Mouse (Mus musculus) right cerebral cortex, adult 18-20 months (tissue): ENCODE data around the gene BC029722.
A peak's percentile ranks its signal among the peaks of the same experiment; 100 is the strongest.

Experiments used
- DNase-seq: peaks from one replicate; pipeline ENCODE4 v3.0.0; 2022; ENCODE audit warnings: mixed read lengths

BC029722 gene

DNA sequence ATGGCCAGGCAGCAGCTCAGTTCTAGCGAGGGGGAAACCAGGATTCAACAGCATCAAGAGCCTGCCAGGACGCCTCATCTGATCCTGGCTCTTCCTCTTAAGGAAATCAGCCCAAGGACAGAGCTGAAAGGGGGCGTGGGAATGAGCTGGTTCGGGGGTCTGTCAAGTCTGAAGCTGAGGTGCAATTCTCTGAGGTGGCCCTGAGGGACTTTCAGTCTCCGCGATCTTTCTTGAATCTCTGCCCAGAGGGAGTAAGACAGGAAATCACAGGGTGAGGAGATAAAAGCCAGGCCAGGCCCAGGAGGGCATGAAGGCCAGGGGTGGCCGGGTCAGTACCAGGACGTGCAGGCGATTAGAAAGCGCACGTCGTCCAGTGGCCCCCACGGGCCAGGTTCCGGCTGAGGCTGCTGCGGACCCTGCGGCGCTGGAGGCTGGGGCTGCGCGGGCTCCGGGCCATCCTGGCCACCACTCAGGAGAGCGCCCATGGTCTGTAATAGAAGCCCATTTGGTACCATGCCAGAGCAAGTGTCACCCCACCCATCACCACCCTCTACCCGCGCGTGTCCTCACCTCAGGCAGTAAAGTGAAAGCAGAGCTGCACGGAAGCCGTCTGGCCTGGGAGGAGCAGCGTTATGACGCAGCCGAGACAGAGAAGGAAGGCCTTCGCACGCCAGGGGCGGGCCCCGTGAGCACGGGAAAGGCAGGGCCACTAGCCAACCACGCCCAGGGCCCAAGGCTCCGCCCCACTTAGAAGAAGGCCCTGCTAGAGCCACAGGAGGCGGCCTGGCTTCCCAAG is 432 bp downstream of the BC029722 start:
- DNase-seq = peak; percentile 96

DNA sequence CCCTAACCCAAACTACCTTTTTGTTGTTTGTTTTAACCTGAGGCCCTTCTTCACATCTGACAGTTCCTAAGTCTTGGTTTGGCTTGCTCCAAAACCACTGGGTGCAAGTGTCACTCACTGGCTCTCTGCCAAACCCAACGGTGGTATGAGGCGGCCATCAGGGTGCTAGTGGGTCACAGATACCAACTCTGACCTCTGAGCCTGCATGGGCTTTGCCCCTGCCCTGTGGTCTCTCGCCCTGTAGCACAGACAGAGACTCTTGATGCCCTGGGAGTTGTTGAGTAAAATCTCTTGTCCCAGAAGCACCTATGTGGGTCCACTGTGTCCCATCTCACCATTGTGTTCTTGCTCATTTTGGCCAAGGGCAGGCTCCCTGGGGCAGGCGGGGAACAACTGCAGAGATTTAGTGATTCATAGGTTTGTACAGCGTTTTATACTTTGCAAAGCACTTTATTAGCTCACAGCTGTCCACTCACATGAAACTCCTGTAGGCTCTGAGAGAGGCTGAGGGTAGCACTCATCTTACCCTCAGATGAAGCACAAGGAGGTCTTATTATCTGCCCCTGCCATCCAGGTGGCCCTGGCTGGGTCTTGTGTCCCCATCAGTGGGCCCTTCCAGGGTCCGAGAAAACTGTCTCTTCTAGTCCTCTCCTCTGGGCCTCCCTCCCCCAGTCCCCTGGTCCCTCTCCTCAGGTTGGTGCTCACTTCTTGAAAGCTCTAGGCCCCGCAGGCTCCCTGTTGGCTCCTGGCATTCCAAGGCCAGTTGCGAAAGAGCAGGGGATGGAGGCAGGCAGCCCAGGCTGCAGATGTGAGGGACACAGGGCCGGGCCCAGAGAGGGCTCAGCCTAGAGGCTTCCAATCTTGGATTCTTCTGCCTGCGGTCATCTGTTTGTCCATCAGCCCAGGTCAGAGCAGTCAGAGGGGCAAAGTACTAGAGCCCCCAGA is 1.7 kb downstream of the BC029722 start:
- DNase-seq = no peak

DNA sequence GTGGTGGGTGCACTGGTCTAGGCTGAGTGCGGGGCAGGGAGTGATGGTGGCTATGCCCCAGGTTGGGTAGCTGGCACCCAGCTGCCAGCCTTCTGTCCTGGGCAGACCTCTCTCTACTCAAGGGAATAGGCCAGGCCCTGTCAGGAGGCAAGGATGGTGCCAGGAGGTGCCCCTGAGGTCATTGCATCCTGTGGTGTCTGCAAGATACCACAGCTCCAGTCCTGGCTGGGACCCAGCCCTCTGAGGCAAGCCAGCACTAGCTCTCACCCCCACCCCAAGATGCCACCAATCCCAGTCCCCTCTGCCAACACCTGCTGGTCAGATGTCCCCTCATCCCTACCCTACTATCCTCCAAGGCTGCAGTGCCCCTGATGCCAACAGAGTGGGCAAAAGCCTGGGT is 3.0 kb downstream of the BC029722 start:
- DNase-seq = no peak

DNA sequence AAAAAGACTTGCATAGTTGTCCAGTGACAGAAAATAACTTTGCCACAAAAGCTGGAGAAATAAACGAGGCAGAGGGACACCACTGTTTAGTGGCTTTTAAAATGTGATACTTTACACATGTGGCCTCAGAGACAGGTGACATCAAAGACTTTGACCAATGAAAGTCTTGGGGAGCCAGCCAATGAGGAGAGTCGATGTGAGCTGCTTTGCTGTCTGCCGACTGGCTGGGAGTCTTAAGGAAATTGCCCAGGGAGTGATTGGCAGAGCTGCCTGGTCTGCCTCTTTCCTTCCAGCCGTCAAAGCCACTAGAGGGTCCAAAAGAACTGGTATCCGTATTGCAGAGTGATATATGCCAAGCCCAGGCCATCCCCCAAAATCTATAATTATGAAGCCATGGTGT is 4.4 kb downstream of the BC029722 start:
- no peak for DNase-seq

DNA sequence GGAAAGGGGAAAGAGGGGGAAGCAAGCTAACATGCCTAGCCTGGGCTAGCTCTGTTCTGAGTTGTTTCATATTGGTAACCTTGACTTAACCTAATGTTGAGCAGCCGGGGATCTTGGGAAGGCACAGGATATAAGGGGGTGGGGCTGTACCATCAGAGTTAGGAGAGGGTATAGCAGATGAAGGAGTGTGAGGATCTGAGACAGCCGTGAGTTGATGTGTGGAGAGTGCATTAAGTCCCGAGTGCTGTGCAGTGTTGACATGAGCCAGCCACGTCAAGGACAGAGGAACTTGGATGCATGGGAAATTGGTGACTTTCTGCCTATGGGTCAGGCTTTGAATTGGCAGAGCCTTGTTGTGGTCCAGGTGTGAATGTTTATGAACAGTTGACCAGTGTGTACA is 6.6 kb downstream of the BC029722 start:
- DNase-seq = no peak

DNA sequence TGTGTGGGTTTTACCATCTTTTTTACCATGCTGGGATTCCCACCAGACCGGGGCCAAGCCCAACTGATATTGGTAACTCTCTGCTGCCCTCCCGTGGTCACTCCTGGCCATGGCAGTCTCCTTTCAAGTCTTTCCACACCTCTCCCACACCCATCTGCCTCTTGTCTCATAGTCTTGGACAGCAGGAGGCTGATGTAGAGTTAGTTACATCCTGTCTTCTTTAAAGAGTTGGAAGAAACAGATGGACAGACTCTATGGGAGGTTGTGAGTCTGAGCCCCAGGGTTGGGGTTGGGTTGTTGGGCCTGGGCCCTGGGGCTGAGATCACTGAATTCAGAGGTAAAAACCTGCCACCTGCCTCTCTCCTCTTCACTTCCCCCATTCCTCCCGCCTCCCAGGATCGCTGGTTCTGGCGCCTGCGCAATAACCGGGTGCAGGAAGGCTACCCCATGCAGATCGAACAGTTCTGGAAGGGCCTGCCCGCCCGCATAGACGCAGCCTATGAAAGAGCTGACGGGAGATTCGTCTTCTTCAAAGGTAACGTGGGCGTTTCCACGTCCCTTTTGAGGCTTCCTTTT is 7.3 kb downstream of the BC029722 start:
- DNase-seq = peak; percentile 90

DNA sequence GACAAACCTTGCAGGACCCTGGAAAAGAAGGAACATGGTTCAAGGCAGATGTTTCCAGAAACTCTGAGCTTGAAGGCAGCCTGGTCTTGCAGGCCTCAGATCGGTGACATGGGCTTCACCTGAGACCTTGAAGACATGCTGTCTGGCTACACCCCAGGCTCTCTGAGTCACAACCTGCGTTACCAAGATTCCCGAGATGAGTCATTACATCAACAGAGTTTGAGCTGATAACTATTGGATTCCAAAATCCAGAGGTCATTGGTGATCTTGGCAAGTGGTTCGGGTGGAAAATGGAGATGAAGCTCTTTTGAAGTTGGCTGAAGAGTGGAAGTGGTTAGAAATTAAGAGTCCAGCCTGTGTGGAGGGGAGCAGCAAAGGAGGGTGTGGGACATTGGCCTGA is 9.6 kb downstream of the BC029722 start:
- no peak for DNase-seq

DNA sequence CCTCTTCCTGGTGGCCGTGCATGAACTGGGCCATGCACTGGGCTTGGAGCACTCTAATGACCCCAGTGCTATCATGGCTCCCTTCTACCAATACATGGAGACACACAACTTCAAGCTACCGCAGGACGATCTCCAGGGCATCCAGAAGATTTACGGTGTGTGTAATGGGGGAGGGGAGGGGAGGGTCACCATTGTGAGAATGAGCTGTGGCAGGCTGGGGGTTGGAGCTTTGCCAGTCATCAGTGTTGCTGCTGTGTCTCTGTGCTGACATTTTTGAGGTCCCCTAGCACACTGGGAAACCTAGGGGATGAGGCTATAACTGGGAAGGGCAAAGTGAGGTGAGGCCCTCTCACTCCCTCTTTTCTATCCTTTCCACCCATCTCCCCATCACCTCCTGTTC is 11.8 kb downstream of the BC029722 start:
- no peak for DNase-seq

DNA sequence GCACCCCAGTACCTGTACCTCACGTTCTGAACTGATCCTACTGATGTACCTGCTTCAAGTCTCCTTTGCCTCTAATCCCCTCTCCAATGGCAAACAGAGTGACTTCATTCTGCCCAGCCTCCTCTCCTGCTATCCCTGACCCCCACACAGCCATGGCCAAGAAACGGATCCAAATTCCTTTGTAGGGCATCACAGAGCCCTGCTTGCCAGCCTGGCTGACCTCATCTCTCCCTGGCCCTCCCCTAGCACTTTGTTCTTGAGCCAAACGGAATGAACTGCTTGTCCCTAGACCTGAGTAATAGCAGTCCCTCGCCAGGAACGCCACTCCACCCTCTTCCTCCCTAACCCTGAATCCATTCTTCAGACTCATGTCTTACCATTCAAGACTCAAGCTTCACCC is 12.7 kb downstream of the BC029722 start:
- no peak for DNase-seq

DNA sequence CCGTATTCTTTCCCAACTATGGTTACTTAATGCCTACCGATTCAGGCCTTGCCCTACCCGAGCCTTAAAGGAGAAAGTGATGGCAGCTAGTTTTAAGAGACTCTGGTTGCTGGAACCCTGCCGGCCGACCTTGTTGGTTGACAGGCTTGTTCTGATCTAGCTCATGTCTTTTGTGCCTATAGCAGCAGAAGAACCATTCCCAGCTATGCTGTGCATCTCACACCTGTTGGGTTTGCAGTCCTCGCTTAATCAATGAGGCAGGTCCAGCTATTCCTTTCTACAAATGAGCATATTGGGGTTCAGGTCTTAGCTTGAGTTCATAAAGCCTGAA is 13.3 kb downstream of the BC029722 start:
- no peak for DNase-seq

DNA sequence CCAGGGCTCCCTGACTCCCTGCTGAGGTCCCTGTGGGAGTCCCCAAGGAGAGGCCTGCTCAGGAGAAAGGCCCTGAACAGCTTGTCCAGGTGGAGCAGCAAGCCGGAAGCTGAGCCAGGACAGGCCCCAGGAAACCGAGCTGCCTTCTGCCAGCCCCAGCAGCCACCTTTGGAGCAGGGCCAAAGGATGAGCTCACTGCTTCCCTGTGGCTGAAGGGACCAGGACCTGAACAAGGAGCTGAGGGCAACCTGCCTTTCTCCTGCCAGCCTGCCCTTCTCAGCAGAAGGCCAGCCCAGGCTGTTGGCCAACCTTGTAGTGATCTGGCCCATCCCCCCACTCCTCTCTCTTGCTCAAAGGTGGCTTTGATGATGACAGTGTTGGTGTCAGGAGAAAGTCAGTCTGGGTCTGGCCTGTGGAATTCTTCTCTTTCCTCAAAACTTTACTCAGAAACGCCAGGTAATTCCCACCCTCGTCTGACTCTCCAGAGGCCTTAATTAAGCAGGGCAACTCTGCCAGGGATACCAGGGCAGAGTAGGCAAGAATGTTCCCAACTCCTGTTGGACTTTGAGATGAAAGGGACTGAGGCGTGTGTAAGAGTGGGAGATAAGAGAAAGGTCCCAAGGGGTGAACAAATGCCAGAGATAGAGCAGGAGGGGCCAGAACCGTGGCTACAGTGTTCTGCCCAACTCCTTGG is 13.8 kb downstream of the BC029722 start:
- DNase-seq = no peak

DNA sequence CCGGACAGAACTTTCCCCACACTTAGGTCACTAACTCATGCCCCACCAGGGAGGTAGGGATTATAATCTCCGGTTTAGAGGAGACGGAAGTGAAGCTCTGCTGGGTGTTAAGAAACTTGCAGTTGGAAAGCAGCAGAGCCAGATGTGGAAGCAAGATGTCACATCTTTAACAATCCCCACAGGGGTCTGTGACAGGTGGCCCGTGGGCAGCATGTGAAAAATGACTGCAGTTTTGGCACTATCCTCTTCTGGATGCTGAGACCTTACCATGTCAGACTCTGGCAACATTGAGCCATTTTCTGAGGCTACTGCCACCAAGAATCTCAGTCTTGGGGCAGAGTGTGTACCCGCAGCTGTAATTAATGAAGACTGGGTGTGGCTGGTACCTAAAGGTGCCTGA is 15.2 kb downstream of the BC029722 start:
- no peak for DNase-seq

DNA sequence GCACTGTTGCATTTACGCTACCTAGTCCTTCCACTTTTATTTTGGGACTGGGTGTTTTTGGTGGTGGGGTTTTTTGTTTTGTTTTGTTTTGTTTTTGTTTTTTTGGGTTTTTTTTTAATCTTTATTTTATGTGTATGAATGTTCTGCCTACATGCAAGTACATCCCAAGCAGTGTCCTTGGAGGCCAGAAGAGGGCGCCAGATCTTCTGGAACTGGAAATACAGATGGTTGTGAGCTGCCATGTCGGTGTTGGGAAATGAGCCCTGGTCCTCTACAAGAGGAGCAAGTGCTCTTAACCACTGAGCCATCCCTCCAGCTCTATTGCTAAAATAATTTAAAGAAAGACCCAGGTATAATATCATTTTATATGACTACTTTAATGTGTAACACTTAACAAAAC is 16.5 kb downstream of the BC029722 start:
- no peak for DNase-seq

DNA sequence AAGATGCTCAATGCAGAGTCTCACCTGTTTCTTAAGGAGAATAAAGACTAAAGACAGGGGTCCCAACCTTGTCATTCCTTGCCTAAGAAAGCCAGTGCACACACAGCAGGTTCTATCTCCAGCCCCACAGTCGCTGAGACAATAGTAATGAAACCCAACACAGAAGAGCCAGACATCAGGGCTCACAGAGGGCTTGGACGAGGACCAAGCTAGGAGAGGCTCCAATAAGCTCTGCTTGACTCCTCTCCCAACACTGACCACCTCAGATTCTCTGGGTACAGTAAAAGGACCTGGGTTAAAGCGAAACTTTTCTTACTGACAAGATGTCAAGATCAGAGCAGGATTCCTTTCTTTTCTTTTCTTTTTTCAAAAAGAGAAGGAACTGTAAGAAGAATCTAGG is 20.6 kb downstream of the BC029722 start:
- DNase-seq = no peak

DNA sequence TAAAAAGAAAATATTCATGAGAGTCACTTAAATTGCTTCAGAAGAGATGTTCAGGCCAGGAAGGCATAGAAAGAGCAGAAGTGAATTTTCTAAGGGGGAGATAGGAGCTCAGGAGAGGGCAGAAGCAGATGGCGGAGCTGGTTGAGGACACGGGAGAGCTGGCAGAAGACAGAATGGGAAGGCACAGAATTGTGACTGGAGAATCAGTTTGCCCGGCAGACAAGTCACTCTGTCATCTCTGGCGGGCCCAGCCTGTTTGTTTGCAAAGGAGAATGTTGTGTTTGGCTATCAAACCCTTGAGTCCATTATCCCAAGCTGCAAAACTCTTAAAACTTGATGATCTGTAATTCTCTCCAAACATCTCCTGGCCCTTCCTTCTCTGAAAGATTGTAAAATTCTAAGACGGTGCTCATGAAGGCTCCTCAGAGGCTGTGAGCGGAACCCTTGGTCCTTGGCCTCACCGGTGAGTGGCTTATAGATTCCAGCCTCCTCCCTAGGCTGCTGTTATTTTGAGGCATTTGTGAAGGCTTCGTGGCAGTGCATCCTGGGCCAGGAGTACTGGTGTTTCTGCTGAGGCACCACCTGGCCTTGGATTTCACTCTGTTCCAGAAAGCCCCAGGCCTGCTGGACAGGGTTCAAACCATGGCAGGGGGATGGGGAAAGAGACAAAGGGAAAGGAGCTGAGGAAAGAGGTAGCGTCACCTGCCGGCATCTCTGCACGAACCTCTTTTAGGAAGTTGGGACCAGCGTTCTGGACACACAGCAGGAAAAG is 24.4 kb downstream of the BC029722 start:
- no peak for DNase-seq

DNA sequence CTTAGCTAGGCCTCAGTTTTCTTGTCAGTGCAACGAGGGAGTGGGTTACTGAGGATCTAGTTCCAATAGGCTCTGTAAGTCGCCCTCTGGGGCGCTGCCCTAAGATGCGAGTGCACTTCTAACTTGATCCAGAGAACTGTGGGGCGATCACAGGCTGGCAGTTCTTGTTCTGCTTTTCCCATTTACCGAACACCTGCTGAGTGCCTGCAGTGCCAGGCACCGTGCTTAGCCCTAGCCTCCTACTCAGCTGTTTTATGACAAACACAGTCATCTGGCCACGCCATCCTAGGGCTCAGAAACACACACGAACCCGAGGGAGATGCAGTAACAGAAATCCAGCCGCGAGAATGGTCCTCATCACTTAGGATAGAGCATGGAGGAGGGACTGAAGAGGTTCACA is 26.3 kb downstream of the BC029722 start:
- no peak for DNase-seq

DNA sequence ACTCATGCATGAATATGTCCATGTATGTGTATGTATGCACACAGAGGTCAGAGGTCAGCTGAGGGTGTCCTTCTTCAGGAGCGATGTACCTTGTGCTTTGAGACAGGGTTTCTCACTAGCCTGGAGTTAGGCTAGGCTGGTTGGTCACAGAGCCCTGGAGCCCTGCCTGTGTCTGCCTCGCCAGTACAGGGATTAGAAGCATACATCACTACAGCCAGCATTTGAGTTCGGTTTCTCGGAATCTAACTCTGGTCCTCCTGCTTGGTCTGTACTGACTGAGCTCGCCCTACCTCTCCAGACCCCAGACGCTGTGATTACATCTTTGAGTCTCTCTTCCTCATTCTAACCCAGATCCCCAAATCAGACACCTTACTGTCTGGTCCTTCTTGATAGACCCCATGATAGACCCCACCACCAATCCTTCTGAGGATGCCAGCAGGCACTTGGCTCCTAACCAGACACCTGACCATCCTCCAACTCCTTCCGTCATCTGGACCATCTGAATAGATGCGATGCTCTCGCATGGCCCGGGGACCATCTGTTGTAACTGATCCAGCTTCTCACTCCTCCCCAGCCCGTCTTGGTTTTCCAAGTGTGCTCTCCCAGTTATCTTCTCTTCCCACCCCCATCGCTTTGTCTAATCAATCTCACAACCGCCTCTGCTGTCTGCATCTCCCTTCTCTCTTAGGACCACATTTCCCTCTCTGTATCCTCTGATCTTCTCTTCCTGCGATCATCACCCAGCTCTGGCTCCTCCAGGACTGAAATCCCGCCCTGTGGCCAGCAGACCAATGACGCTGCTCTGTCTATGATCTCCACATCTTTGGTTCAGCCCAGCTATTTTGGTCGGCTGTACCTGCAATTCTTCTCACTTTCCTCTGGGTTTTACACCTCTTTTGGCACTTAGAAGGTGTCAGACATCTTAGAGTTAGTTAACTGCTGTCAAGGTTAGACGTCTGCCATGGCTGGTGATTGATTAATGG is 31.0 kb downstream of the BC029722 start:
- DNase-seq = no peak

DNA sequence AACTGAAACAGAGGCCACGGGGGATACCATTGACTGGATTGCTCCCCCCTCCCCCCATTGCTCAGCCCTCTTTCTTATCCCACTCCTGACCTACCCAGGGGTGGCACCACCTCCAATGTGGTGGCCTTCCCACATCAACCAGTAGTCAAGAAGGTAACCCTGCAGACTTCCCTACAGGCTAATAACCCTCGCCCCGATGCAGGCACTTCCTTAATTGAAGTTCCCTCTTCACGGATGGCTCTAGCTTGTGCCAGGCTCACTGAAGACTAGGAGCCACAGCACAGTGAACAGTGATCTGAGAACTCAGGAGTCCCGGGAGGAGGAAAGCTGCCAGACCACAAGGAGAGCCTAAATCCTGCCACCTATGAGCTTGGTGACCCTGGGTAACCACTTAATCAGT is 32.3 kb downstream of the BC029722 start:
- DNase-seq = no peak

DNA sequence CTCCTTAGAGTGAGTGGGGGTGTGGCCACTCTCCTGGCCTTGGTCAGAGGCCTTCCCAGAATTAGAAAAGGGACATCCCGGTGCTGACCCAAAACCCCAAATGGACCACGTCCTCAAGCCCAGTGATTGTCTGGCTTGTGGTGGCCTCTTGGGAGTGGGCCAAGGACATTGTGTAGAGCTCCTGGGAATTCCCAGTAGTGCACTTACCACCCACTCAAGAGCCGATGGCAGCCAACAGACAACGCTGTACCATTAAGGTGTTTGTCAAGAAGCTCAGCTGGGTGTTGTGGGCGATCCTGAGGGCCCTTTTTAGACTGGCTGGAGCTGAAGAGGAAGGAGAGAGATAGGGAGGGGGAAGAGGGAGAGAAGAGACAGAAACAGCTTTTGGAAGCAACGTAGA is 34.7 kb downstream of the BC029722 start:
- peak; percentile 78 for DNase-seq

DNA sequence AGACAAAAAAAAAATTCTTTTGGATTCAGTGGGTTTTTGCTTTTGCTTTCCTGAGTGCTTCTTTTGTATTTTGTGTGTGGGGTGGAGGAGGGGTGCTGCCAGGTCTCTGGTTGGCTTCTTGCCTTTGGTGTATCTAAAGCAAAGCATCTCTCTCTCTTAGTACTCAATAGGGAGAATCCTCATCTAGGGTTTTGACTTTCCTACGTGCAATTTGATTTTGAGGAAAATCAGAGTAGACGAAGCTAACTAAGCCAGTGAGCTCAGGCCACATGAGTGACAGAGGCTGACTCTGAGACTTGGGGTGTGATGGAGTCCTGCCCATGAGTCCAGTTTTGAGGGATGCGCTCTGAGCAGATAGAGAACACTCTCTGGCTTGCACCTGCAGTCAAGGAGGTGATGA is 39.7 kb downstream of the BC029722 start:
- DNase-seq = no peak

DNA sequence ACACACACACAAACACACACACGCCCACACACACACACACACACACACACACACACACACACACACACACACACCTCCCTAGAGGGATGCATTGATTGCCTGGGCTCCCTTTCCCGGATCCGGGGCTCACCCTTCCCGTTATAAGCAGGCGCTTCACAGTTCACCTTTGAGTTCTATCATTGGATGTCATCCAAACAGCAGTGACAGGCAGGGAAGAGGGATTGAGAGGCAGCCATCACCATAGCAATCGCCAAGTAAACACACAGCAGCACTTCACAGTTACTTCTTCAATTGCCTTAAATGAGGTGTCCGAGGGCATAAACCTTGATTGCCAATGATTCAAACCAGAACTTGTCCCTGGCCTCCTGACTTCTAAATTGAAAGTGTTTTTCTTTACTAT is 40.2 kb downstream of the BC029722 start:
- DNase-seq = no peak
